Mouse (Mus musculus) ES-Bruce4 (cell line): ENCODE results near the gene Hras.

ENCODE experiments used
- CTCF ChIP-seq: IDR thresholded peaks from one replicate; pipeline ENCODE4 v1.8.1; 2011; ENCODE audit warnings: low read depth, low read length
- EP300 ChIP-seq: IDR thresholded peaks from 2 replicates; pipeline ENCODE4 v1.6.1; 2011; ENCODE audit warnings: low read depth, low read length; ENCODE audit not compliant: insufficient read depth
- POLR2A ChIP-seq: IDR thresholded peaks from one replicate; pipeline ENCODE4 v1.8.1; 2011; ENCODE audit warnings: low read length; ENCODE audit not compliant: insufficient read depth

GRCm38 (mm10) chr7:141204546-141204945 is 10.7 kb upstream of the Hras start:
- TF ChIP-seq POLR2A (no peak), CTCF (no peak), EP300 (no peak)
